Mouse (Mus musculus) heart, embryonic 14.5 days (tissue): Measurements from ENCODE around the gene Dapk2. TPM values are rescaled to one million over a fixed set of nuclear protein-coding genes. Genes with fewer than 3 reads are reported as not detected.

ENCODE experiments used
- ATAC-seq: fragments of 200-750 bp; cut with Nextera tagmentation; 2 replicates; pipeline ENCODE4 v1.8.0; 2017; ENCODE audit warnings: low read depth, moderate TSS enrichment; ENCODE audit not compliant: insufficient number of reproducible peaks, insufficient read depth, low FRiP score
- H3K27ac ChIP-seq, 2 experiments: fragments of 200-500 bp in 1 of 2; fragments of 300-500 bp in 1 of 2; sonication (generic) in 1 of 2; replicated peaks in 1 of 2; 2 replicates each; pipeline ENCODE4 v1.5.1; 2012 to 2014; ENCODE audit warnings: low read depth in 2 of 2, low read length in 2 of 2, control low read depth in 1 of 2, mild to moderate bottlenecking in 1 of 2, mixed read lengths in 1 of 2; ENCODE audit not compliant: control insufficient read depth in 1 of 2, insufficient read depth in 1 of 2
- H3K27me3 ChIP-seq: fragments of 300-500 bp; sonication (generic); 2 replicates; pipeline ENCODE4 v1.6.1; 2014; ENCODE audit warnings: mild to moderate bottlenecking, low read length, control low read depth; ENCODE audit not compliant: control insufficient read depth, insufficient read depth
- H3K36me3 ChIP-seq: fragments of 300-500 bp; sonication (generic); 2 replicates; pipeline ENCODE4 v1.6.1; 2014; ENCODE audit warnings: mild to moderate bottlenecking, control low read depth, low read length, mixed read lengths; ENCODE audit not compliant: control insufficient read depth, insufficient read depth
- H3K4me1 ChIP-seq, 2 experiments: fragments of 200-500 bp in 1 of 2; fragments of 300-500 bp in 1 of 2; sonication (generic) in 1 of 2; 2 replicates each; pipeline ENCODE4 v1.6.1; 2012 to 2014; ENCODE audit warnings: low read length in 2 of 2, control low read depth in 1 of 2, mixed read lengths in 1 of 2; ENCODE audit not compliant: control insufficient read depth in 2 of 2, insufficient read depth in 2 of 2
- H3K4me2 ChIP-seq: fragments of 300-500 bp; sonication (generic); 2 replicates; pipeline ENCODE4 v1.6.1; 2014; ENCODE audit warnings: mild to moderate bottlenecking, low read length
- H3K4me3 ChIP-seq, 2 experiments: fragments of 200-500 bp in 1 of 2; fragments of 300-500 bp in 1 of 2; sonication (generic) in 1 of 2; 2 replicates each; pipeline ENCODE4 v1.5.1; 2012 to 2014; ENCODE audit warnings: low read length in 2 of 2, mild to moderate bottlenecking in 2 of 2, control low read depth in 1 of 2, low read depth in 1 of 2, moderate library complexity in 1 of 2; ENCODE audit not compliant: control insufficient read depth in 1 of 2, insufficient read depth in 1 of 2
- H3K9ac ChIP-seq: fragments of 300-500 bp; sonication (generic); 2 replicates; pipeline ENCODE4 v1.6.1; 2014; ENCODE audit warnings: mild to moderate bottlenecking, low read length
- H3K9me3 ChIP-seq: fragments of 300-500 bp; sonication (generic); 2 replicates; pipeline ENCODE4 v1.6.1; 2016; ENCODE audit warnings: low read length, control low read depth; ENCODE audit not compliant: control insufficient read depth
- WGBS: fragments of 180-500 bp; shearing (Covaris S2); extraction: QIAGEN DNeasy Blood & Tissue Kit; methylation state at CpG from one replicate; pipeline ENCODE4 v1.1.7; 2014; 5-methylcytosine and 5-hydroxymethylcytosine counted together
- polyA plus RNA-seq: library from polyadenylated mRNA; unstranded; fragments of >200 nt; fragmentation: Nextera tagmentation; extraction: Ambion mirVana; gene quantifications from 2 replicates; pipeline ENCODE4 v1.2.1, GENCODE M21; 2014

Gene Dapk2
- polyA plus RNA-seq, 1 experiment from 2014 or later, result 4.8 TPM

DNA sequence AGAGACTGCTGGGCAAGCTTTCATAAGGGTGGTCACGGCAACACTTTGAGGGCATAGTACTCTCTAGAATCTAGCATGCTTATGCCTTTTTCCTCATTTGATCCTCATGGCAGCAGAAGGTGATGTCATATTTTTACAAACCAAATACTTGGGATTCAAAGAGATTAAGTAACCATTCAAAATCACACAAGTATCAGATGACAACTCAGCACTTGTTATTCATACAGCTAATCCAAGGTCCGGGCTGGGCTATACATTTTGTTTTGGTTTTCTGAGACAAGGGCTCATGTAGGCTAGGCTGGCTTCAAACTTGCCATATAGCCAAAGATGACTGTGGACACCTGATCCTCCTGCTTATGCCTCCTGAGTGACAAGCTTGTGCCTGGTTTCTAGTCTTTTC lies 78.6 kb downstream of the Dapk2 start:
- ATAC-seq, result no peak
- no peak overlapping the region for H3K9ac ChIP-seq
- no peak overlapping the region for H3K27ac ChIP-seq
- no peaks in the 10 kb centered on the region for H3K27me3 ChIP-seq
- peaks cover 13 to 27% of the 10 kb centered on the region in 2 experiments for H3K4me1 ChIP-seq
- no peaks in the 10 kb centered on the region for H3K9me3 ChIP-seq
- H3K4me2 ChIP-seq, result no peak overlapping the region
- no peak overlapping the region for H3K4me3 ChIP-seq
- 51% methylated on average over 2 of the region's 2 CpGs for WGBS
- no peaks in the 10 kb centered on the region for H3K36me3 ChIP-seq

DNA sequence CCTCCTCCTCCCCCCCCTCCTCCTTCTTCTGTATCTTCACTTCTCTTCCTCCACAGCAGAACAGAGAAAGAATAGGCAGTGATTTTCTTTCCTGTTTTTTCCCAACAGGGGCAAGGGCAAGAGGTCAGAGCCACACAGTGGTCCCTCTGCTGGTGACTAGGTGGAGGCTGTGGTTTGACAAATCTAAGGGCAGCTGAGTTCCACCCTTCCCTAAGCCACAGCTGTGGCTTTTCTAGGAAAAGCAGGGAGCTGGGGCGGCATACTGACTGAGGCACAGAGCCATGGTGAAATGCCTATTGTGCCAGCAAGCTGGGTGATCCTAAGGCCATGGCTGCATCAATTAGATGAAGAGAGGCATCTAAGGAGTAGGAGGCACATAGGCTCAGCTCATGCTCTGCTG lies 79.7 kb downstream of the Dapk2 start:
- no peak for ATAC-seq
- WGBS, result 73% methylated on average over 1 of the region's 1 CpGs

GRCm38 (mm10) chr9:66239173-66239572 lies 81.2 kb downstream of the Dapk2 start:
- Histone ChIP-seq H3K4me3 (no peak overlapping the region), H3K4me2 (no peak overlapping the region), H3K9ac (no peak overlapping the region), H3K27ac (no peak overlapping the region), H3K9me3 (no peaks in the 10 kb centered on the region), H3K4me1 (peaks cover 24 to 42% of the 10 kb centered on the region in 2 experiments), H3K27me3 (no peaks in the 10 kb centered on the region), H3K36me3 (no peaks in the 10 kb centered on the region)
- ATAC-seq, result no peak
- 50% methylated on average over 7 of the region's 7 CpGs for WGBS

More for the DNA sequence above, 79.7 kb downstream of the Dapk2 start:
- Histone ChIP-seq H3K4me3 (no peak overlapping the region), H3K27me3 (no peaks in the 10 kb centered on the region), H3K4me1 (peaks cover 18 to 36% of the 10 kb centered on the region in 2 experiments), H3K36me3 (no peaks in the 10 kb centered on the region), H3K4me2 (no peak overlapping the region), H3K9me3 (no peaks in the 10 kb centered on the region), H3K27ac (no peak overlapping the region), H3K9ac (no peak overlapping the region)

DNA sequence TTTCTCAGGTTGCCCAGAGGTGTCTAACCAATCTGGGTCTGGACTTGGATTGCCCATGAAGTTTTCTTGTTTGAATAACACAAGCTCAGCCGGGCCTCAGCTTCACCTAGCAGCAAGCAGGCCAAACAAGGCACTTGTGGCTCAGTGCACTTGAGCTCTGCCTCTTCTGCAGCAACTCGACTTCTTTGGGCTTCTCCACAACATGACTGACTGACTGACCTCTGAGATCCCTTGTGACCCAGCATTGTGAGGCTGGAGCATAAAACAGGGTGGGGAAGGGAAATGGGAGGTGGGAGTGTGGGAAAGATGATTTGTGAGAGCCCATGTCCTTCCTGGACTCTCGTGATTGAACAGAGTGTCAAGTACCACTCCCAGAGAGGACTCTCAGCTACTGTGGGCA lies 81.7 kb downstream of the Dapk2 start:
- Histone ChIP-seq H3K9ac (no peak overlapping the region), H3K27me3 (no peaks in the 10 kb centered on the region), H3K27ac (no peak overlapping the region), H3K4me3 (no peak overlapping the region), H3K9me3 (no peaks in the 10 kb centered on the region), H3K4me2 (no peak overlapping the region), H3K4me1 (peaks cover 24 to 42% of the 10 kb centered on the region in 2 experiments), H3K36me3 (no peaks in the 10 kb centered on the region)
- WGBS, result 59% methylated on average over 3 of the region's 3 CpGs
- ATAC-seq, result no peak

DNA sequence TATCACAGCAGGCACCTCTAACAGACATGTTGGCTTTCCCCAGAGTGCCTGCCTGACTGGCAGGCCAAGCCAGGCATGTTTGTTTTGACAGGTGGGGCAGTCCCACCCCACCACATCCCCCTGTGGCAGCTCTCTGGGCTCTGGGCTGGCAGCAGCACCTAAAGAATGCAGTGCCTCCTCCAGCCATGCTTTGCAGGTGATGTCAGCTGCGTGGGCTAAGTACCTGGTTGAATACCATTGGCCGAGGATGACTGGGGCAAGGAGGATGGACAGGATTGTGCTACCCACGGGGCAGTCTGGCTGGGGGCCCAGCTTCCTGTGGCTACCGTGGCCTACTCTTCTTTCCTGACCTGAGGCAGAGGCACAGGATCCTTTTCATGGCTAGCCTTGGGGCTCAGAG lies 82.5 kb downstream of the Dapk2 start:
- Histone ChIP-seq H3K27ac (peak overlapping the region in 1 of 2 experiments; percentile 33; a peak in 2 of 4 replicates), H3K9ac (0 out of 2 replicates have a peak overlapping the region, but pooled peaks have one; percentile 4), H3K4me3 (no peak overlapping the region), H3K4me2 (no peak overlapping the region), H3K4me1 (peaks cover 24 to 42% of the 10 kb centered on the region in 2 experiments), H3K9me3 (no peaks in the 10 kb centered on the region), H3K36me3 (no peaks in the 10 kb centered on the region), H3K27me3 (no peaks in the 10 kb centered on the region)
- ATAC-seq, result no peak
- whole genome bisulfite sequencing, result 28% methylated on average over 4 of the region's 4 CpGs

DNA sequence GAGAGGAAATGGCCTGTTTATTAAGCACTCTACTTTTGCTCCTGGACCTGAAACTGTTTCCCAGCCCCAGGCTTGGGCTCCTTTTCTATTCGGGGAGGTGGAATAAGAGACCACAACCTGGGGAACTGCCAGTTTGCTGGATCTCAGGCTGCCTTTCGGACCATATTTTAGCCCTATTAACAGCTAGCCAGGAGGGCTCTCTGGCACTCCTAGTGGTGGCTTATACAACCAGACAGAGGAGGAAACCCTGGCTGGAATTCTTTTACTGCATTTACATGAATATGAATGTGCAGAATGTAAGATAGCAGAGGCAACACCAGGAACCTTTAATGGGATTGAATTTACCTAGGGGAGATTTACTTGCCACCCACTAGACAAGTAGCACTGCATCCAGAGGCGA lies 83.0 kb downstream of the Dapk2 start:
- H3K36me3 ChIP-seq, result no peaks in the 10 kb centered on the region
- peak overlapping the region in 1 of 2 experiments; percentile 33; a peak in 2 of 4 replicates for H3K27ac ChIP-seq
- no peak; the same call in 1 of the 2 replicates for ATAC-seq
- H3K27me3 ChIP-seq, result no peaks in the 10 kb centered on the region
- peaks cover 26 to 45% of the 10 kb centered on the region in 2 experiments for H3K4me1 ChIP-seq
- 57% methylated on average over 3 of the region's 3 CpGs for WGBS
- H3K9me3 ChIP-seq, result no peaks in the 10 kb centered on the region
- no peak overlapping the region for H3K4me3 ChIP-seq
- no peak overlapping the region for H3K9ac ChIP-seq
- H3K4me2 ChIP-seq, result no peak overlapping the region

- ATAC-seq, result no peak
These were observed 83.7 kb downstream of the Dapk2 start for GRCm38 (mm10) chr9:66241722-66242121.

GRCm38 (mm10) chr9:66243240-66243639 lies 85.2 kb downstream of the Dapk2 start:
- H3K4me1 ChIP-seq, result peaks cover 26 to 45% of the 10 kb centered on the region in 2 experiments
- no peak for ATAC-seq
- no peak overlapping the region for H3K4me3 ChIP-seq
- no peaks in the 10 kb centered on the region for H3K36me3 ChIP-seq
- no peaks in the 10 kb centered on the region for H3K27me3 ChIP-seq
- H3K4me2 ChIP-seq, result no peak overlapping the region
- H3K9me3 ChIP-seq, result no peaks in the 10 kb centered on the region
- 75% methylated on average over 4 of the region's 4 CpGs for WGBS
- H3K9ac ChIP-seq, result no peak overlapping the region
- no peak overlapping the region for H3K27ac ChIP-seq

More at GRCm38 (mm10) chr9:66241722-66242121, 83.7 kb downstream of the Dapk2 start:
- H3K9me3 ChIP-seq, result no peaks in the 10 kb centered on the region
- no peak overlapping the region for H3K9ac ChIP-seq
- H3K36me3 ChIP-seq, result no peaks in the 10 kb centered on the region
- no peak overlapping the region for H3K4me2 ChIP-seq
- H3K4me1 ChIP-seq, result peaks cover 26 to 45% of the 10 kb centered on the region in 2 experiments
- H3K27ac ChIP-seq, result no peak overlapping the region
- H3K4me3 ChIP-seq, result no peak overlapping the region
- no peaks in the 10 kb centered on the region for H3K27me3 ChIP-seq
- 21% methylated on average over 4 of the region's 4 CpGs for WGBS
